Mouse (Mus musculus) right cerebral cortex, postnatal 25 days (tissue): ENCODE measurements around the gene Atp2b1.

Experiments used
- DNase-seq: peaks from one replicate; pipeline ENCODE4 v3.0.0; 2022

The Atp2b1 gene

GRCm38 (mm10) chr10:98916781-98917340 is 2.7 kb downstream of the Atp2b1 start:
- DNase-seq, result no peak

GRCm38 (mm10) chr10:98925081-98925480 is 10.9 kb downstream of the Atp2b1 start:
- DNase-seq, result no peak

GRCm38 (mm10) chr10:98926991-98927390 is 12.8 kb downstream of the Atp2b1 start:
- DNase-seq, result no peak

- DNase-seq, result no peak
Observed at GRCm38 (mm10) chr10:98929444-98929843, 15.2 kb downstream of the Atp2b1 start.

GRCm38 (mm10) chr10:98930143-98930542 is 15.9 kb downstream of the Atp2b1 start:
- no peak for DNase-seq

GRCm38 (mm10) chr10:98940137-98940536 is 25.9 kb downstream of the Atp2b1 start:
- no peak for DNase-seq

GRCm38 (mm10) chr10:98940799-98941198 is 26.6 kb downstream of the Atp2b1 start:
- no peak for DNase-seq

GRCm38 (mm10) chr10:98941991-98942390 is 27.8 kb downstream of the Atp2b1 start:
- no peak for DNase-seq

- no peak for DNase-seq
Observed at GRCm38 (mm10) chr10:98942999-98943398, 28.8 kb downstream of the Atp2b1 start.

- DNase-seq, result no peak
Observed at GRCm38 (mm10) chr10:98943894-98944293, 29.7 kb downstream of the Atp2b1 start.

GRCm38 (mm10) chr10:98946031-98946791 is 32.0 kb downstream of the Atp2b1 start:
- no peak for DNase-seq

- no peak for DNase-seq
Observed at GRCm38 (mm10) chr10:98947206-98947605, 33.0 kb downstream of the Atp2b1 start.

GRCm38 (mm10) chr10:98948096-98948495 is 33.9 kb downstream of the Atp2b1 start:
- no peak for DNase-seq

- no peak for DNase-seq
Observed at GRCm38 (mm10) chr10:98949750-98950149, 35.5 kb downstream of the Atp2b1 start.

- DNase-seq, result no peak
Observed at GRCm38 (mm10) chr10:98951286-98952270, 37.4 kb downstream of the Atp2b1 start.

GRCm38 (mm10) chr10:98954230-98954993 is 40.2 kb downstream of the Atp2b1 start:
- DNase-seq, result no peak

- no peak for DNase-seq
Observed at GRCm38 (mm10) chr10:98956124-98956523, 41.9 kb downstream of the Atp2b1 start.

- no peak for DNase-seq
Observed at GRCm38 (mm10) chr10:98958752-98959151, 44.5 kb downstream of the Atp2b1 start.

- peak; percentile 76 for DNase-seq
Observed at GRCm38 (mm10) chr10:98959385-98959784, 45.2 kb downstream of the Atp2b1 start.

GRCm38 (mm10) chr10:98960911-98961310 is 46.7 kb downstream of the Atp2b1 start:
- no peak for DNase-seq

GRCm38 (mm10) chr10:98962092-98962491 is 47.9 kb downstream of the Atp2b1 start:
- peak; percentile 58 for DNase-seq

GRCm38 (mm10) chr10:98966407-98967215 is 52.4 kb downstream of the Atp2b1 start:
- no peak for DNase-seq
